Mouse (Mus musculus): ENCODE results near the gene Ifrd2. TPM values are rescaled to one million over a fixed set of nuclear protein-coding genes. Genes with fewer than 3 reads are reported as not detected.

Gene Ifrd2
- total RNA-seq, 2 experiments from 2014 or later, result 11.3 to 11.9 TPM

DNA sequence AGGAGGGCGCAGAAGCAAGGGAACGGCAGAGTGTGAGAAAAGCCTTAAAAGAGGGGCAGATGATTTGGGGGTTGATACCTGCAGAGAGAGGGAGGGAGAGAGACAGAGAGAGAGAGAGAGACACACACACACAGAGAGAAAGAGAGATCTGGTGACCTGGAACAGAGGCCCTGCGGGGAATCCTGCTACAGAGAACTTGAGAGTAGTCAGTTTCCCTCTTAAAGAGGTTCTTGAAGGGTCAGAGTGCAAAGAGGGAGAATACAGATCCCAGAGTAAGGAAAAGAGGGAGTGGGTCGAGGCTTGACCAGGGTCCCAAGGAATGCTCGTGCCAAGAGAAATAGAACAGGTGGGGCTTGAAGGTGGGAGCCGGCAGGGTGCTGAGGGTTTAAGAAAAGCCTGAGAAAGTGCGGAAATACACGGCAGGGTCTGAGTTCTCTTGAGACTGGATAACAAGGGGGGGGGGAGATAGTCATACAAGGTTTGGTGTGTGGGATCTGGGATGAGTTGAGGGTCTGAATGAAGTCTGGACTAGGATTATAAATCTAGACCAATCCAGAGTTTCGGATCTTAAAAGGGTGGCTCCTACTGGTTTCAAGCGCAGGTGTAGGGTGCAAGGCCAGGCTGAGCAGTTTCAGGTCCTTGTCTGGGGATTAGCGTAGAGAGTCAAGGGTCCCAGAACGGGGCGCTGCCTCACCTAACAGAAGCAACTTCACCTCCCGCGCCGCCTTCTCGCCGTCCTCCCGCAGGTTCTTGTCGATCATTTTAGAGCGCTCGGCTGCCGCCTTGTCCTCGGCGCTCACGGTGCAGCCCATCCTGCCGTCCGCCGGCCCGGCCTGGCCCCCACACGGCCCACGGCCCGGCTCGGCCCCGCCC is 47.2 kb downstream of the Ifrd2 start:
- DNase-seq (ENCODE audit: low spot score in 2 of 2), result no peak

DNA sequence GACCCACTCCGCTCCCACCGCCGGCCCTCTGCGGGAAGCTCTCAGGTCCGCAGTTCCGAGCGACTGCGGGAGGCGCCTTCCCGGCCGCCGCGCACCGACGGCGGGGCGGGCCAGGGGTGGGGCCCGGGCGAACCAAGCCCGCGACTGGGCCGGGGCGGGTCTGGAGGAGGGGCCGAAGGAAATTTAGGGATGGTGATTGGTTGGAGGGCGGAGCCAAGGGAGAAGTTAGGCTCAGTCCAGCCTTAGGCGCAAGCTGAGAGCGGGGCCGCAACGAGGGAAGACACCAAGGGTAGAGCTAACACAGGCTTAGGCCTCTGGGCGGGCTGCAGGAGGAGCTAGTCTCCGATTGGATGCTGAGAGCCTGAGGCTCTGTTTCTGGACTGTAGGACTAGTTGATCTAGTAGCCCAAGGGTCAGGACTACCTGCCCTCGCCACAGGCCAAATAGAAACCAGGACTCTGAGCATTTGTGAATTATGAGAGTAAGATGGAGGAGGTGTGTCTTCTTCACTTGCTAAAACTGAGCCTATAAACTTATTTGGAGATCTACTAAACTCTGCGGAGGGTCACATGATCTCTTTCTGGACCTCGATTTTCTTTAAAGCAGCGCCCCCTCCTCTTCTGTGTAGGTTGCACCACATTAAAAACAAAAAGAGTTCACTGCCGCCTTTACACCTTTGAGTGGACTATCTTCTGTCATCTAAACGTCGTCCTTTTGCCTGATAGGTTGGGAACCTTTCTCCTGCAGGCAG is 48.0 kb downstream of the Ifrd2 start, which contains the start of gene Gnai2:
Gene Gnai2 (minus strand): TSS at position 89 of the 750 bp plus-strand sequence.
- peak; percentile 93 for DNase-seq (ENCODE audit: low spot score in 2 of 2)

DNA sequence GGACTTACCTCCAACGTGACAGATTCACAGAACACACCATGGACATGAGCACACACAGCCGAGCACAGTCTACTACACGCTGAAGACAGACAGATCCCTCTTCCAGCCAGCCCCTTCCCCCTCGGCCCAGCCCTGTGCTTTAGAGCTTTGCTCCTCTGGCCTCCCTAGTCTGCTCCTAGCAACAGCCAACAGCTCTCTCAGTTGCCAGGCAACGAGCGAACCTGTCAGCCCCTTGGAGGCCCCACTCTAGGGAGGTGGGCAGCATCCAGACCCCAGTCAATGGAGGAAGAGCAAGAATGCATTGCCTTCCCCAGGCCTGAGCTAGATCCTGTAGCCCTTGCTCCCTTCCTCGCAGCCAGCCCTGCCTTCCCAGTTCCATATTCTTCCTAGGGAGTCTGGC is 49.6 kb downstream of the Ifrd2 start:
- no peak for DNase-seq (ENCODE audit: low spot score in 2 of 2)

DNA sequence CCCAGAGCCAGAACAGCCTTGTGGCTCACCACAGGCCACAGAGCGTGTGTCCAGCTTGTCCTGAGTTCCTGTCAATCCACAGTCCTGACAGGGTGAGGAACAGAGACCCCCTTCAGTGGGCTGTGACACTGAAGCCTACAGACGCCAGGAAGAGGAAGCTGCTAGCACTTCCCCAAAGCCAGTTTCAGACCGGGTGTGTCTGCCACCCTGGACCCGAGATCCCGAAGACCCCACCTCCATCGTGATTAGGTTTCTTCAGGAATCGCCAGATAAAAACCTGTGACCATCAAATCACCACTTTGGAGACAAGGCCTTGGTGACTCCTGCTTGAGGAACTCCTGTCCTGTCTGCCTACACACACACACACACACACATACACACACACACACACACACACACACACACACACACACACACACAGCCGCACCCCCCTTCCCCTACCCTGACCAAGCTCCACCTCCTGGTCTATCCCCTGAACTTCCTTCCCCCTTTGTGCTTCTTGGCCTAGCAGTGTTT is 52.9 kb downstream of the Ifrd2 start:
- DNase-seq (ENCODE audit: low spot score in 2 of 2), result no peak

DNA sequence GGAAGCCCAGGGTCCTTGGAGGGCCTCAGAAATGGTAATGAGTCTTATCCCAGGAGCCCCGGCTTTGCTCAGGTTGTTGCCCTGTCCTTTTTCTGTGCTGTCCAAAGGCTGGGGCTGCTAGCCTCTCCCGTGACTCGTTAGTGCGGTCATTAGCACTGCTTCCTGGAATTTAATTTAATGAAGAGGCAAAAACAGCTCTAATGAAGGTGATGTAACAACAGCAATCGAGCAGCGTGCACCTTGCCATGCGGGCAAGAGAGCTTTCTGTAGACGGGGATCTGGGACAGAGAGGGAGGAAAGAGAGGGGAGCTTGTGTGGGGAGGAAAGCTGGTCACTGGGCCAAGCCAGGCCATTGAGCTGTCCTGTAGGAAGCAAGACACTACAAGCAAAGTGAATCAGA is 54.2 kb downstream of the Ifrd2 start:
- no peak for DNase-seq (ENCODE audit: low spot score in 2 of 2)

Other genes starting within 250 kb of the Ifrd2 start
- 10 to 100 TPM; 14.7 to 16.8 TPM for gene Hemk1, start 249.3 kb upstream of the Ifrd2 start, total RNA-seq (2021)
- 1 to 10 TPM; 4.1 to 4.2 TPM for gene 6430571L13Rik, start 247.0 kb upstream of the Ifrd2 start, total RNA-seq (2021)
- gene Cacna2d2, start 188.0 kb upstream of the Ifrd2 start, total RNA-seq (2021), result 10 to 100 TPM; 24.3 to 29.7 TPM
- 10 to 100 TPM; 36.0 to 38.5 TPM for gene Tmem115, start 53.7 kb upstream of the Ifrd2 start, total RNA-seq (2021)
- 10 to 100 TPM; 14.3 to 16.2 TPM for gene Cyb561d2, start 45.4 kb upstream of the Ifrd2 start, total RNA-seq (2021)
- 10 to 100 TPM; 42.2 to 43.6 TPM for gene Nprl2, start 45.4 kb upstream of the Ifrd2 start, total RNA-seq (2021)
- gene Zmynd10, start 40.3 kb upstream of the Ifrd2 start, total RNA-seq (2021), result 1 to 10 TPM; 6.1 to 7.2 TPM
- gene Rassf1, start 36.1 kb upstream of the Ifrd2 start, total RNA-seq (2021), result 10 to 100 TPM; 19.5 to 20.3 TPM
- 100 to 1,000 TPM; 104 to 108 TPM for gene Tusc2, start 24.4 kb upstream of the Ifrd2 start, total RNA-seq (2021)
- gene Hyal2, start 19.7 kb upstream of the Ifrd2 start, total RNA-seq (2021), result 10 to 100 TPM; 13.0 to 15.5 TPM
- 1 to 10 TPM; 6.3 to 7.2 TPM for gene Hyal1, start 10.7 kb upstream of the Ifrd2 start, total RNA-seq (2021)
- gene Naa80, start 8.8 kb upstream of the Ifrd2 start, total RNA-seq (2021), result 10 to 100 TPM; 10.1 to 13.4 TPM
- 1 to 10 TPM; 1.6 TPM for gene Hyal3, start 6.8 kb upstream of the Ifrd2 start, total RNA-seq (2021)
- gene Sema3b, start 21.6 kb downstream of the Ifrd2 start, total RNA-seq (2021), result 1 to 10 TPM; 3.5 to 4.5 TPM
- gene Gnai2, start 47.7 kb downstream of the Ifrd2 start, total RNA-seq (2021), result 100 to 1,000 TPM; 222 to 239 TPM
- gene Slc38a3, start 81.9 kb downstream of the Ifrd2 start, total RNA-seq (2021), result 10 to 100 TPM; 66.6 to 84.4 TPM
- gene Gnat1, start 92.1 kb downstream of the Ifrd2 start, total RNA-seq (2021), result under 1 TPM; 0.35 to 0.73 TPM
- 10 to 100 TPM; 13.1 to 13.9 TPM for gene Sema3f, start 122.8 kb downstream of the Ifrd2 start, total RNA-seq (2021)
- 100 to 1,000 TPM; 120 to 133 TPM for gene Rbm5, start 183.4 kb downstream of the Ifrd2 start, total RNA-seq (2021)